Mouse (Mus musculus): ENCODE measurements at regions not wholly inside any gene's neighbourhood (a gene's known extent, or its start where the extent isn't known, plus 50 kb on each side); places are given as distances from the start of the nearest gene placed in this dataset.

GRCm38 (mm10) chrX:149390928-149391327, 56.5 kb upstream of the Gm15085 start:
- in situ Hi-C loops (cut with MboI, MseI): loop anchor here (25.0 kb wide), 4 partner anchors 179 to 1279 kb away; partner anchors contain the start of gene Gm8334
